Mouse (Mus musculus): ENCODE data around the gene Fhit.

Gene Fhit

DNA sequence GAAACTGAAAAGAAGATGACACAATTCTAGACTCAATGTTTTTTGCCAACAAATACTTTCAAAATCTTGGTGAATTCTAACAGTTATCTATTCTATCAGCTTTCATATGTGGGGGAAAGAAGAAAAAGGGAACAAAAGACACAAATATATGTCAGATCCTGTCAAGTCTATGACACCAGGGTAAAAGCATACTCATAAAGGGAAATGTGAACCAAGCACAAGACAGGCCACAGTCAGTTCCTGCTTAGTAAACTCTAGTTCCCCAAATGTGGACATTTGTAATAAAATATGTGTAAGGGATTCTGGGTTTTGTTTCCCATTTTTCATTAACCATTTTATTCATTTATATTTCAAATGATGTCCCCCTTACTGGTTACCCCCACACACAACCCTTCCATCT, 1022.5 kb downstream of the Fhit start:
- DNase-seq (ENCODE audit: extremely low spot score): no peak

DNA sequence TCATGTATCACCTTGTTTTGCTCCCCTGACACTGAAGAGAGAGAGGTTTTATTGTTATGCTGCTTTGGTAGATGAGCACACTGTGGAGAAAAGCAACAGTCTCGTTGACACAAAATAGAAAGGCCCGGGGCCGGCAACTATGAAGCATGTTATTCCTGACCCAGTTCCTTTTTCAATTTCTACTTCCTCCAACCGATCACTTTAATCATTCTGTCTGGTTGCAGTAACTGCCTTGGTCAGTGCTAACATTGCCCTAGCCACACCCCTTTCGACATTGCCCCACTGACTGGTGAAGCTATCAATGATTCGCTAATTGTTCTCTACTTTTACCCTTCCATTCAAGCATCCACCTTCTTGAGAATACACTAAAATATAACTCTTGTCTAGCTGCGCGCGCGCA, 1028.0 kb downstream of the Fhit start:
- no peak for DNase-seq (ENCODE audit: extremely low spot score)

DNA sequence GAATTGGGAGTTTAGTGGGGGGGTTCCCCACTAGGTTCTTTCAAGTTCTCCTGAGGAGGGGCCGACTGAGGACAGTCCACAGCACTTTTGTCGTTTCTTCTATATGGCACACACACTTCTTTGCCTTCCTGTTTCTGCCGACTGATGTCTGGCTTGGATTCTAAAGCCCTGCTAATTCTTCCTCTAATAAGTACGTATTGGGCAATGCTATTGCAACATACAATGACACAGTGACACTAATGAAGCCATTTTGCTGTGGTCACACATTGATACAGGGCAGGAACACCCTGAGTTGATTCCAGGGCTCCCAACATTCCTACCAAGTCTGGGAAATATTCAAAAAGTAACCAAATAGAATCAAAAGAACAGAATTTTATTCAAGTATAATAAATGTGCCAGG, 1032.2 kb downstream of the Fhit start:
- DNase-seq (ENCODE audit: extremely low spot score): no peak

DNA sequence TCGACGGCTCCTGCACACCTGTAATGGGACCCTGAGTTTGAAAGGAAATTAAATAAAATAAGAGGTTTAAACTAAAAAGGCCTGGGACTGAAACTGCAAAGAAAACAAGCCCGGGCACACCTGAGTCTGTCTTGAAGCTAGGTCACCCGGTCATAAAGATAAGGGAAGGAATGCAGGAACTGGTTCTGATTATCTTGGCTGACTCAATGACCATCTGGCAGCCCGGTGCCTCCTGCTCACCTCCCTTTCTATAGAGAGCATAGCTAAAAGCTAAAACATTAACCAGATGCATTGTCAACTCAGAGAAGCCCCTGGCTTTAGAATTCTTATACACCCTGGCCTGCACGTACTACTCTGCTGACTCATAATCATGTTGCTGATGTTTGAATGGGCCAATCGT, 1032.7 kb downstream of the Fhit start:
- DNase-seq (ENCODE audit: extremely low spot score): no peak

DNA sequence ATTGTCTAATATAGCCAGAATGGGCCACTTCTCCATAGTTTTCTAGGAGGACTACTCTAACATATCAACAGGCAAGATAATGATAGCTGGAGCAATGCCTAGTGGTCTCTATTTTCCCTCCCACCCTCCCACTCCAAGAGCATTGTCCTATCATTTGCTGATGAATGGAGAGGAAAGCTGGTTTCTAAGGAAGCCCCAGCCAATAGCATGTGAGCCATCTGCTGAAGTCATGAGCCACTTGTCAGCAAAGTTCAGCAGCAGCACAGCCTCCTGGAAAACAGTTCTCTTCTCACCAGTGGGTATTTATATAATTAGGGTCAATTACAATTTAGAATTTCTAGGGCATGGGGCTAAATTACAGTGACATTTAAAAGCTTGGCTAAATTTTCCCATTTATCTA, 1035.3 kb downstream of the Fhit start:
- no peak for DNase-seq (ENCODE audit: extremely low spot score)

DNA sequence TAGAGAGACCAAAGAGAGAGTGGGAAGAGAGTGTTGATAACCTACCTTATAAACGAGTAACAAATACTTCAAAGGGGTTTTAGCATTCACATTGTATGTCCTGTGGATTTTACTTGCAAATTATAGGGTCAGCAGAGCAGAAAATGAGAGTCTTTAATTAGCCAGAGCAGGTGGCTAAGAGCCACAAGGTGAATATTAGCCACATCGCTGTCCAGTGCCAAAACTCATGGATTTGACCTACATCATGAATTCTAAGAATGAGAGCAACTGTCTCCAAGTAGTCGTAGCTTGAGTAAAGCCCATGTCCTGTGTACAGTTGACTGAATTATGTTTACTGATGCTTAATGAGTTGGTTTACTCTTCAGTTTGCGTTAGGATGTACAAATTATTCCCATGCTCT, 1039.7 kb downstream of the Fhit start:
- no peak for DNase-seq (ENCODE audit: extremely low spot score)

DNA sequence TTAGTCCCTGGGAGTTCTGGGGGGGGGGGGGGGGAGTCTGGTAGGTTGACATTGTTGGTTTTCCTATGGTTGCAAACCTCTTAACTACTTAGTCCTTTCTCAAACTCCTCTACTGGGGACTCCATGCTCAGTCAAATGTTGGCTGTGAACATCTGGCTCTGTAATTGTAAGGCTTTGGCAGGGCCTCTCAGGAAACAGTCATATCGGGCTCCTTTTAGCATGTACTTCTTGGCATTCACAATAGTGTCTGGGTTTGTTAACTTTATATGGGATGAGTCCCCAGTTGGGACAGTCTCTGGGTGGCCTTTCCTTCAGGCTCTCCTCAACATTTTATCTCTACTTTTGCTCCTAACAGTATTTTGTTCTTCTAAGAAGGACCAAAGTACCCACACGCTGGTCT, 1065.6 kb downstream of the Fhit start:
- DNase-seq (ENCODE audit: extremely low spot score): no peak

DNA sequence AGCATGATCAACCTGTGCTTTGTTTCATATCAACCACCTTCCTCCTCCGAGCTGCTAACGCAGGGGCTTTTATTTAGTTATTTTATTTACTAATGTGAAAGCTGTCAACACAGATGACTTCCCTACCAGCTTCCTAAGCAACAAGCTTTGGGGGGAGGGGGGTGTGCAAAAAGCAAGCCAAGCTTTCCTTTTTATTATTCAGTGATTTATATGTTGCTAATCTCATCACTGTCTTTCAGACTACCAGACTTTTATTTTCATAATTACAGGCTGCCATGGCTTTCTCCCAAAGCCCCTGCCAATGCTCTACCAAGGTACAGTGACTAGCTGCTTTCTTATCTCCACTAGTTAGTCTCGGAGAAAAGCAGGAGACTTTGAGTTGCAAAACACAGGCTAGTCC, 1082.8 kb downstream of the Fhit start:
- DNase-seq (ENCODE audit: extremely low spot score): no peak

DNA sequence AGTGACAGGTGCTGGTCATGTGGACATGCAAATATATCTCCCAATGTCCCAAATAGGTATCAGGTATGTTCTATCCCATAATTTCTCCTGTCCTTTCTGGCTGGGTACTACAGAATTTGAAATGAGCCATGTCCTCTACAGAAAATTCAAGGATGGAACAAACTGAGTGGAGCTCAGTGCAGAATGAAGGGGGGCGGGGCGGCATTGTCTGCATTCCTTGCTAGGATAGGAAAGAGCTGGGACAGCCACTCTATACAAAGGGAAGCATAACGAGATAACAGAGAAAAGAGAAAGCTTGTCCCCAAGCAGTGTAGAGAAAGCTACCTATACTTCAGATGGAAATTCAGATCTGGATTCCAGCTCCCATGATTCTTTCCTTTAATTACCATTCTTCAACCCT, 1111.9 kb downstream of the Fhit start:
- no peak for DNase-seq (ENCODE audit: extremely low spot score)

DNA sequence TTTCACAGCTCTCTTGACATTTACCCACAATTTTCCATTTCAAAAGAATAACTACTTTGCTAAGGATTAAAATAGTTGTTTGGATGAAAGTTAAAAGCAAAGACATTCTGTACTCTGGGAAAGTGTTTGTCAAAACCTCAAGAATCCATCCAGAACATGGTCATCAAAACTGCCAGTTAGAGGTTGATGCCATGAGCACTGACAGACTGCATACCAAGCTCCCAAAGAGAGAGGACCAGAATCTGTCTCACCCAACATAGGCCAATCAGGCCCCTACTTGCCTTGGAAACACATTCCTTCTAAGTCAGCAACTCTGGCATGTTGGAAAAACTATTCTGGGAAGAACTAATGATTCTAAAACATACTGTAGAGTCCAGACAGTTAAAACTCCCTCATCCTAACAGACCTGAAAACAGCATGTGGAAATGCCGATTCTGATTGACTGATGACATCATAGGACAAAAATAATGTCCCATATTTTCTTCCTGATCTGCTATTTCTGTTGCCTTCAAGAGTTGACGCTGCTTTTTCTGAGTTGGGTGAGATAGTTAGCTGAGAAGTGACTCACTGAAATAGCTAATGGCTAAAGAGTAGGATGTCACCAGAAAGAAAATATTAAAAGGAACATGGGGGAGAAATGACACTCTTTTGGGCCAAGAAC, 1114.6 kb downstream of the Fhit start:
- DNase-seq (ENCODE audit: extremely low spot score): no peak

DNA sequence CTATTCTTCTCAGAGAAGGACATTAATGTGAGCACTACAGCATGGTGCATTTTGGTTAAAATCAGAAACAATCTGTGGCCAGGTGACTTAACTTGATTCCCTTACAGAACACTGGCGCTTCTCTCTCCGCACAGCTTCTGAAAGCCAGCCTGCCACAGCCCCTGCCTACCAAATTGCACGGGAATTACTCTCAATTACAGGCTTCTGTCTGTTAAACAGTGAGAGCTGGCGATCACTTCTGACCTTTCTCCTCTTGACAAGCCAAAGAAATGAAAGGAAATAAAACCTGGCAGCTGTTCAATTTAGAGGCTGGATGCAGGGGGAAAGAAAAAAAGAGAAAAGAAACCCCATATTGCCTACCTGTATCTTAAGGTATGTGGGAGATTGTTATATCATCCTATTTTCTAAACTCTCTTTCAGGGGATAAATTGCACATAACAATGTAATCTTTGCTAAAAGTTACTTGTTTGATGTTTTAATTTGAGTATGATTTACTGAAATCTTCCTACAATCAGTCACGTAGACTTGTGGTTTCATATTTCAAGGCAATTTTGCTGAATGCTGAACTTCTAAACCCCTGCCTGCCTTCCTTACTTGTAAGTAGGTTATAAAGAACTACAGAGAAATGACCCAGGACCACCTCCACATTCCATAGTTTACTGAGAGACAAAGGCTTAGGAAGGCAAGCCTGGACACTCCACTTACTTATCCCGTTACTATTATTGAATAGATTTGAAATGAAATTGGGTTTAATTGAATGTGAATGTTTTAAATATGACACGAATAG, 1115.3 kb downstream of the Fhit start:
- DNase-seq (ENCODE audit: extremely low spot score): peak; percentile 36

DNA sequence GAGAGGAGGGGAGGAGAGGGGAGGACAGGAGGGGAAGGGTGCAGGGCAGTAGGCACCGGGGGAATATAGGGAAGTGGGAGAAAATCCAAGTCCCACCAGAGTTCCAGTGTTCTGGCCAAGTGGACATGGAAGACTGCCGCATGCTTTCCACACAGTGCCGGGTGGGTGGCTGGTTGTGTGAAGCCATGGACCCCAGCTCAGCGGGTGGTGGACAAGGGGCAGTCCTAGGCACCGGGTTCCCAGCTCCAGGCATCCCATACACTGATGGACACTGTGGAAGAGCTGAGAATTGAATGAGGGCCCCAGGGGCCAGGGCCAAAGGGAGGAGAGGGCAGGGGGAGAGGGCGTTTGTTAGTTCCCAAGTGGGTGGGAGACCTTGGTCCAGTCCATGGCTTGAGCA, 1123.8 kb downstream of the Fhit start:
- no peak for DNase-seq (ENCODE audit: extremely low spot score)

DNA sequence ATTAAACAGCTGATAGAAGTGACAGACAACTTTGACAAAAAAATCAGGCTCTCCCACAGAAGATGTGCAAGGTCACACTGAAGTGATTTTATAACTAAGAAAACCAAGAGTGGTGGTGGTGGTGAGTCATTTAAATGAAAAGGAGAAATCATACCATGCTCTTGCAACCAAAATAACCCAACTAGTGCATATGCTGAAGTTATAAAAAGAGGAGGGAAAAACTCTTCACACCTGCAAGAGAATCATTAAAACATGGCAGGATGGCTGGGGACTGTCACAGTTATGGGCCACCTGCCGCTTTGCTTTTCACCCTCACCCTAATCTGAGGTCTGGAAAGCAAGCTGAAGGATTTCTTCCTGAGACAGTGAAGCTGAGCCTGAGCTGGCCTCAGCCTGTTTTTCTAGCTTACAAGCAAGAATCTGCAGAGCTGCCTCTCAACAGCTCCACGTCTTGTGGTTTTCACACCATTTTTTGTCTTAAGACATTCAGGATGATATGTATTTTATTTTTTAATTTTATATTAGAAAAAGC, 1125.1 kb downstream of the Fhit start:
- no peak for DNase-seq (ENCODE audit: extremely low spot score)

DNA sequence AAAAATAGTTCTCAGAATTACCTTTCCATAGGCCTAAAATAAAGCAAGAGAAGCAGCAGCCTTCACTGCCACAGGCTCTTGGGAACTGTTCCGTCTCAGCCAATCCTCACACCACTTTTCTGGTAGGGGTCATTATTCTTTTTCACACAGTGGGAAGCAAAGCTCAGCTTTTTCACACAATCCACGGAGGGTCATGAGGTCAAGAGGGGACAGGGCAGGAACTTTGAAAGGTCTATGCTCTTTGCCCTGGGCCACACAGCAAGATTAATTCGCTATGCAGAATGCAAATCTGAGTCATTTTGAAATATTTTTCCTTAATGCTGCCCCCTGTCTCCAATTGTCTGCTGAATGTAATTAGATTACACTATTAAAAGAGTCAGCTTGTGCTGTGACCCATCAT, 1126.2 kb downstream of the Fhit start:
- DNase-seq (ENCODE audit: extremely low spot score): peak; percentile 67

DNA sequence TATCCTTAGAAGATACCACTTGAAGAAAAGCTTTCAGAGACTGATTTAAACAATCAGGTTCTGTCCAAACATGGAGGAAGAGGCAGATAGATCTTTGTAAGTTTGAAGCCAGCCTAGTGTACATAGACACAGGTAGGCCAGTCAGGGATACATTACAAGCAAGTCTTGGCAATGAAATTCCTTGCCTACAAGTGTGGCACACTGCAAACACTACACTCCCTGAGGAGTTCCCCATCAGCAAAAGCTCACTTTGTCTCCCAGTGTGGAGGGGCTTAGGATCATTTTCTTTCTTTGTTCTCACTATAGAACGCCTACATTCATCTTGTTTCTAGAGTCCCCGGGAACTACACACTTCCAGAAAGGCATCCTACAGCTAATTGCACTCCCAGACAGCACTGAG, 1126.6 kb downstream of the Fhit start:
- no peak for DNase-seq (ENCODE audit: extremely low spot score)

DNA sequence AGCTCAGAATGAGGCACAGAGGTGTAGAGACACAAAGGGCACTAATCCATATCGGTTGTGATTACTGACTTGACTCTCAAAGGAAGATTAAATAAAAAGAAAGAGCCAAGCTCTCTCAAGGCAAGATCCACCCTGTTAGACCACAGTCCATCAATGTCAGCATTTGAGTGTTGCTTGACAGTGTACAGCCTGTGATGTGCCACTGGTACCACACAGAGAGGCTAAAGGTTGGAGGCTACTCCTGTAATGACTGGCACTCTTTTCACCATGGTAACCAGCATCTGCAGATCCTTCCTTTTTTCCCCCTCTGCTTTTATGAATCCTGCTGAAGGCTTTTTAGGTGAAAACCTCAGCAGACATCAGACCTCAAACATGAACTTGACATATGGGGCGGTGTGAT, 1138.5 kb downstream of the Fhit start:
- DNase-seq (ENCODE audit: extremely low spot score): no peak

DNA sequence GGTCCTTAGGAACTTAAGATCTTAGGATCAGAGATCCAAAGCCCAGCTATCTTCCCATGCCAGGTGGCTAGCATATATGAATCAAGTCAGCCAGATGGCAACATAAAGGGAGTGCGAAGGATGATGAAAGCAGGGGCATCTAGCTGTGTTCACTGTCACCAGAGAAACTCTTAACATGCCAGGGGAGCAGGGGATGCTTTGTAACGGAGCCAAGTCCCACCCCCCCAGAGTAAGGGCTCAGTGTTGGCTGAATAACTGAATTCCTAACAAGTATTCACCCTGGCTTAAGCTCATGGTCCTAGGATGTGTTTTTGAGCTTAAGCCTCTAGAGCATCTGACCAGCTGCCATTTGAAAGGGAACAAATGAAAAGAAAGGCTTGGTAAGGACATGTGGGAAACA, 1139.5 kb downstream of the Fhit start:
- no peak for DNase-seq (ENCODE audit: extremely low spot score)

DNA sequence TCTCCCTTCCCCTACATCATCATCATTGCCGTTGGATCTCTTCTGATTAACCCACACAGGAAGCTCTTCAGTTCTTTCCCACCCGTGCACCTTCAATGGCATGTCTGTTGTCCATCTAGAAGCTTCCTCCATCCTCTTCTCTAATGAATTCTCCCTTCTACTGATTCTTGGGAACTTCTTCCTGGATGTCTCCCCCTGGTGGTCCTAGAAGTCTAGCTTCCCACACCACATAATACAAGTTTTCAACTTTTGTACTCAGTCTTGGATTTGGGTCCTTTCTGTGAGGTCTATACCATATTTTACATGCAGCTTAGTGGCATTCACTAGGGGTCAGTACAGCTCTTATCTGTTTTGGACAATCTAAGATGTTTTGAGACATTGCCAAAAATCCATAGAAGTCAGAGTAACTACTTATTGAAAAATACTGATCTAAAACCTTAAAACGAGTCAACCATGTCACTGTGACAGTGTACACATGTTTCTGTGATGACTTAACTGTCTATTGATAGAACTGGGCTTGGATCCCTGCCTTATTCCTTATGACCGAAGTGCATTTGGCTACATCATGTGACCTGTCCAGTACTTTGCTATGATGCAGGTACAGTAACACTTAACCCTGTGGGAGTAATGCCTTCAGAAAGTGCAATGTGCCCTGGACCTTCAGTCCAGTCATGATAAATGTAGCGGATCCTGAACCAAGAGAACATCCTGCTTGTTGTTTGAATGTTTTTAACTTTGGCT, 1141.3 kb downstream of the Fhit start:
- no peak for DNase-seq (ENCODE audit: extremely low spot score)

DNA sequence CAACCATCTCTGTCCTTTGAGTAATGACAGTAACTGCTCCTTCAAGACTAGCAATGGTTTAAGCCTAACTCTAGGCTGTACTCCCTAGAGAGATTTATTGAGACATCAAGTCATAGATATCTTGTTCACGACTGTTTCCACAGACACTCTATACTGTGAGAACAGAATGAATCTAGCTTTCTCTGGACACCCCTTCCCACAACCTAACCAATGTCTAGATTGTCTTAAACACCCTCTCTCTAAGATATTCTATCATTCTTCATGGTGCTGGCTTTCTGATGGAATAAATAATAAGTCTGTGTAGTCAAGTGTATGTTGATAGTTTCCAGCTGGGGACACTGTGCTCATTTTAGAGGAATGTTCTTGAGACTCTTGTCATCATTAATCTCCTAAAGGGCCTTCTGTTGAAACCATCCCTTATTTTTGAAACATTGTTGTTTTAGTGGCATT, 1148.0 kb downstream of the Fhit start:
- DNase-seq (ENCODE audit: extremely low spot score): no peak

DNA sequence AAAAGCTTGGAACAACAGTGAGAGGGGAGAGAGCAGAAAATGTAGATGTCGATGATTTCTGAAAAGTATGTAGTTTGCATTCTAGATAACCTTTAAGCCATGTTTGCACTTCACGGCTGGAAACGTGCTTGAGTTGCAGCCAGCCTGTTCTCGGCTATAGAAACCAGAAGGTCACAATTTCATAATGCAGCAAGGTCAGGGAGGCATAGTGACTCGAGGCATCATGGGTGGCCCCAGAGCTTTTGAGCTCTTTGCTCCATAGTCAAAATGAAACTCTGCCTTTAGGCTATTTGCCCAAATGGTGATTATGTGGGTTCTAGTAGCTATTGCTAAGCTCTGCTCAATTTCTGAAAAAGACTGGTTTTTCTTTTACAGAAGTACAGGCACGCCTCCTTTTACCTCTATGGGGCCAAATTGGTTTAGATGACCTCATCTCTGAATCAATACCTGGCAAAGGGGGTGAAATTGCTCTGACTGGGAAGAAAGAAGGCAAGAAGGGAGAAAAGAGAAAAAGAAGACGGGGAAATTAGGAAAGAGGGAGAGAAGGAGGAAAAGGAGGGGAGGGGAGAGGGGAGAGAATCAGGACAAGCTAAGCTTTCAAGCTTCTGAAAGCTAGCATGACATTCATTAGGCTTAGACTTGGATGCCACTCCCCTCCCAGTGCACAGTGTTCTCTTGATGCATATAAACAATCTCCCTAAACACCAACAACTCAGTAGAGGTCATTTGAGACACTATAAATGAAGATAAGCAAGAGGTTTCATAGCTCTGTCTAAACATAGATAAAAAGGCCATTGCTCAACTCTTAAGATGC, 1148.6 kb downstream of the Fhit start:
- DNase-seq (ENCODE audit: extremely low spot score): no peak

DNA sequence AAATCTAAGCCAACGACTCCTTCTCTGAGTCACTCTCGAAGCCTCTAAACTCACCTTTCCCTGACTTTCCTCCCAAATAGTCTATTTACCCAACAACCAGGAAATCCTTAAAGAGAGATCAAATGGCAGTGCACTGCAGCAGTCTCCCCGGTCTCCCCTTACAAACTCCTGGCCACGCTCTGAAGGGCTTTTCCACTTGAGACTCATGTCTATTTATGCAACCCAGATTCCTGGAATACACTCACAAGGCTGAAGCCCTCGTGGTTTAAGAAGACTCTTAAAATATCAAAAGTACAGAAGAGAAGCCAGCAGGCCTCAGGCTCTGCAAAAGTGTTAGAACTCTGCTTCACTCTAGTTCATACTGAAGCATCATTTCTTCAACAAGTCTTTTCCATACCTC, 1155.6 kb downstream of the Fhit start:
- no peak for DNase-seq (ENCODE audit: extremely low spot score)

DNA sequence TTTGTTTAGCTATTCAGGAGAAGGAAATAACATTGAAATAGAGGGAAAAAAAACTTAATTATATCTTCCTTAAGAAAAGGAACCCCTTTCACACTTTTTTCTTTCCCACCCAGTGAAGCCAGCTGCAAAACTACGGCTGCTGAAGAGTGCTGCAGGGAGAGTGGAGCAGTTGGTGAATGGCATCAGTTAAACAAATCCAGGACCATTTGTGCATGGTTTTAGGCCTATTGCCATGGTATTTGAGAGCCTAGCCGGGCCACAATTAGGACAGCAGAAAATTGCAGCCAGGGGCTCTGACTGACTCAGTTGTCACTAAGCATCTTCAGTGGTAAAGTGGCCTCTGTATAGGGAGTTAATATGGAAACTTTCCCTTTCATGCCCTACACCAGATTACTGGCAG, 1158.0 kb downstream of the Fhit start:
- no peak for DNase-seq (ENCODE audit: extremely low spot score)
